Mouse (Mus musculus) CD4-positive helper T cell, adult 2 months (primary cell): Measurements from ENCODE around the gene Gm11758.
"Not testable (repeated sequence)": the region's sequence is repeated elsewhere in the genome, so short reads cannot be mapped to it uniquely, and the experiment has no call there.

Source experiments
- DNase-seq: peaks from one replicate; pipeline ENCODE4 v3.0.0-alpha.2; 2012; ENCODE audit warnings: low read depth, missing footprints, low spot score

Gene Gm11758

DNA sequence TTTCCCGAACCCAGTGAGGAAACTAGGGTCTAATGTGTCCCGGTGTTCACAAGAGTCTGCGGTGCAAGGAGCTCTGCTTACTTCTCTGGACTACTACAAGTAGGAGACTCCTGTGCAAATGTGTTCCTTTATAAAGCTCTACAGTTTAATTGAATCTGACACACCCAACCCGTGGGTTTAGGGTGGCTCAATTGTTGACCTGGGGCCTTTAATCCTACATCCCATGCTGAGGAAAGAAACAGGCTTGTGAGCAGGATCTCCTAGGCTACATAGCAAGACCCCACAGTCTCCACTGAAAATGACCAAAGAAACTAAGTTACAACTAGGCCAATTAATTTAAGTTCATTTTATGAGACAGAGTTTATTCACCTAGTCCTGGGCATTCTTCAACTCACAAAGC is at the start of gene Gm11758:
Gene Gm11758, minus strand, starts transcription at position 101 of the 400 bp plus-strand sequence.
- DNase-seq, result not testable (repeated sequence)

DNA sequence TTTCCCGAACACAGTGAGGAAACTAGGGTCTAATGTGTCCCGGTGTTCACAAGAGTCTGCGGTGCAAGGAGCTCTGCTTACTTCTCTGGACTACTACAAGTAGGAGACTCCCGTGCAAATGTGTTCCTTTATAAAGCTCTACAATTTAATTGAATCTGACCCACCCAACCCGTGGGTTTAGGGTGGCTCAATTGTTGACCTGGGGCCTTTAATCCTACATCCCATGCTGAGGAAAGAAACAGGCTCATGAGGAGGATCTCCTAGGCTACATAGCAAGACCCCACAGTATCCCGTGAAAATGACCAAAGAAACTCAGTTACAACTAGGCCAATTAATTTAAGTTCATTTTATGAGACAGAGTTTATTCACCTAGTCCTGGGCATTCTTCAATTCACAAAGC is 44.6 kb upstream of the Gm11758 start, which contains the start of gene Gm11756:
Gene Gm11756, minus strand, starts transcription at position 101 of the 400 bp plus-strand sequence.
- DNase-seq, result not testable (repeated sequence)

DNA sequence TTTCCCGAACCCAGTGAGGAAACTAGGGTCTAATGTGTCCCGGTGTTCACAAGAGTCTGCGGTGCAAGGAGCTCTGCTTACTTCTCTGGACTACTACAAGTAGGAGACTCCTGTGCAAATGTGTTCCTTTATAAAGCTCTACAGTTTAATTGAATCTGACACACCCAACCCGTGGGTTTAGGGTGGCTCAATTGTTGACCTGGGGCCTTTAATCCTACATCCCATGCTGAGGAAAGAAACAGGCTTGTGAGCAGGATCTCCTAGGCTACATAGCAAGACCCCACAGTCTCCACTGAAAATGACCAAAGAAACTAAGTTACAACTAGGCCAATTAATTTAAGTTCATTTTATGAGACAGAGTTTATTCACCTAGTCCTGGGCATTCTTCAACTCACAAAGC is 29.8 kb upstream of the Gm11758 start, which contains the start of gene Gm13871:
Gene Gm13871, minus strand, starts transcription at position 101 of the 400 bp plus-strand sequence.
- DNase-seq, result not testable (repeated sequence)

DNA sequence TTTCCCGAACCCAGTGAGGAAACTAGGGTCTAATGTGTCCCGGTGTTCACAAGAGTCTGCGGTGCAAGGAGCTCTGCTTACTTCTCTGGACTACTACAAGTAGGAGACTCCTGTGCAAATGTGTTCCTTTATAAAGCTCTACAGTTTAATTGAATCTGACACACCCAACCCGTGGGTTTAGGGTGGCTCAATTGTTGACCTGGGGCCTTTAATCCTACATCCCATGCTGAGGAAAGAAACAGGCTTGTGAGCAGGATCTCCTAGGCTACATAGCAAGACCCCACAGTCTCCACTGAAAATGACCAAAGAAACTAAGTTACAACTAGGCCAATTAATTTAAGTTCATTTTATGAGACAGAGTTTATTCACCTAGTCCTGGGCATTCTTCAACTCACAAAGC is 14.9 kb upstream of the Gm11758 start, which contains the start of gene Gm11757:
Gene Gm11757, minus strand, starts transcription at position 101 of the 400 bp plus-strand sequence.
- DNase-seq, result not testable (repeated sequence)

DNA sequence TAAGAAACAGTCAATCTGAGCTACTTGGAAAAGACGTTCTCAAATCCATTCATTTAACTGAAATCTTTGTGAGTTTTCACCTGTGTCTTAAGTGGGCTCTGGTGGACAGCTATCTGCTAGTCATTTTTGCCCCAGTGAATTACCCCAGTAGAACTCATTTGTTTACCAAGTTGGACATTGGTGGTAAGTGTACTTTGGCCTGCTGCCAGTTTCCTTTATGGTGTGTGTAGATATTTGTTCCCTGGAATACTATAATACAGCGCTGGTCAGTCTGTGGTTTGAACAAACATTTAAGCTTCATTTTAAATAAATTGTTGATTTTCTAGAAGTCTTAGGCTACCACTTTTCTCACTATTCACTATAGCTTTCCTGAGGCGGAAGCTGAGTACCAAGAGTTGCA is 49.5 kb downstream of the Gm11758 start:
- no peak for DNase-seq
